Mouse (Mus musculus): ENCODE results near the gene Gtf2a1. TPM values are rescaled to one million over a fixed set of nuclear protein-coding genes. Genes with fewer than 3 reads are reported as not detected.

Gtf2a1 gene
- polyA plus RNA-seq (2016; fragmentation: Nextera tagmentation; extraction: Ambion mirVana): 48.6 and 62.4 TPM in 2 replicates

GRCm38 (mm10) chr12:91589847-91590690, at the start of gene Gtf2a1:
Gene Gtf2a1, minus strand, starts transcription at chr12:91590487.
- Histone ChIP-seq H3K4me1 (peaks cover 15% of the 10 kb centered on the region), H3K27me3 (ENCODE audit: low read depth, poor library complexity, severe bottlenecking) (no peaks in the 10 kb centered on the region), H3K4me3 (peak within 1 kb of the TSS; percentile 89), H3K9me3 (replicated peaks) (no peaks in the 10 kb centered on the region), H3K27ac (peak within 1 kb of the TSS; percentile 100), H3K36me3 (peaks cover 15% of the 10 kb centered on the region)
- under 1% methylated on average over 89 of the region's 99 CpGs for WGBS
- peak; percentile 98 for DNase-seq (ENCODE audit: low spot score)

GRCm38 (mm10) chr12:91638351-91638750, 48.1 kb upstream of the Gtf2a1 start:
- peaks cover 18% of the 10 kb centered on the region for H3K4me1 ChIP-seq
- no peak overlapping the region for H3K4me3 ChIP-seq
- peaks cover 10% of the 10 kb centered on the region; the same call in 1 of the 2 replicates for H3K27me3 ChIP-seq (ENCODE audit: low read depth, poor library complexity, severe bottlenecking)
- no peak overlapping the region for H3K27ac ChIP-seq
- WGBS: 76% methylated on average over 3 of the region's 3 CpGs
- H3K9me3 ChIP-seq (replicated peaks): no peaks in the 10 kb centered on the region
- no peak for DNase-seq (ENCODE audit: low spot score)
- no peaks in the 10 kb centered on the region for H3K36me3 ChIP-seq

GRCm38 (mm10) chr12:91637136-91637909, 47.0 kb upstream of the Gtf2a1 start:
- DNase-seq (ENCODE audit: low spot score): no peak
- H3K9me3 ChIP-seq (replicated peaks): no peaks in the 10 kb centered on the region
- no peaks in the 10 kb centered on the region for H3K36me3 ChIP-seq
- H3K4me3 ChIP-seq: no peak overlapping the region
- peaks cover 10% of the 10 kb centered on the region; the same call in 1 of the 2 replicates for H3K27me3 ChIP-seq (ENCODE audit: low read depth, poor library complexity, severe bottlenecking)
- peaks cover 18% of the 10 kb centered on the region for H3K4me1 ChIP-seq
- WGBS: 75% methylated on average over 12 of the region's 12 CpGs
- no peak overlapping the region for H3K27ac ChIP-seq

- H3K27ac ChIP-seq: no peak overlapping the region
- DNase-seq (ENCODE audit: low spot score): no peak
- H3K27me3 ChIP-seq (ENCODE audit: low read depth, poor library complexity, severe bottlenecking): no peaks in the 10 kb centered on the region
- H3K4me1 ChIP-seq: no peaks in the 10 kb centered on the region
- H3K9me3 ChIP-seq (replicated peaks): no peaks in the 10 kb centered on the region
- 88% methylated on average over 5 of the region's 5 CpGs for WGBS
- no peak overlapping the region for H3K4me3 ChIP-seq
- no peaks in the 10 kb centered on the region for H3K36me3 ChIP-seq
Measured at GRCm38 (mm10) chr12:91626482-91626881, 36.2 kb upstream of the Gtf2a1 start.

- no peak for DNase-seq (ENCODE audit: low spot score)
- H3K27me3 ChIP-seq (ENCODE audit: low read depth, poor library complexity, severe bottlenecking): no peaks in the 10 kb centered on the region
- H3K4me3 ChIP-seq: no peak overlapping the region
- no peaks in the 10 kb centered on the region for H3K9me3 ChIP-seq (replicated peaks)
- H3K36me3 ChIP-seq: no peaks in the 10 kb centered on the region
- no peaks in the 10 kb centered on the region for H3K4me1 ChIP-seq
- no peak overlapping the region for H3K27ac ChIP-seq
- WGBS: 86% methylated on average over 1 of the region's 1 CpGs
Measured at GRCm38 (mm10) chr12:91625013-91625412, 34.7 kb upstream of the Gtf2a1 start.

GRCm38 (mm10) chr12:91609425-91609824, 19.1 kb upstream of the Gtf2a1 start:
- Histone ChIP-seq H3K9me3 (replicated peaks) (no peaks in the 10 kb centered on the region), H3K4me3 (no peak overlapping the region), H3K27me3 (ENCODE audit: low read depth, poor library complexity, severe bottlenecking) (no peaks in the 10 kb centered on the region), H3K27ac (no peak overlapping the region), H3K36me3 (no peaks in the 10 kb centered on the region), H3K4me1 (no peaks in the 10 kb centered on the region)
- 91% methylated on average over 5 of the region's 5 CpGs for WGBS
- no peak for DNase-seq (ENCODE audit: low spot score)

- Histone ChIP-seq H3K27me3 (ENCODE audit: low read depth, poor library complexity, severe bottlenecking) (no peaks in the 10 kb centered on the region), H3K27ac (no peak overlapping the region), H3K36me3 (no peaks in the 10 kb centered on the region), H3K4me1 (no peaks in the 10 kb centered on the region), H3K4me3 (no peak overlapping the region), H3K9me3 (replicated peaks) (no peaks in the 10 kb centered on the region)
- WGBS: 68% methylated on average over 7 of the region's 7 CpGs
- no peak for DNase-seq (ENCODE audit: low spot score)
Measured at GRCm38 (mm10) chr12:91607678-91608077, 17.4 kb upstream of the Gtf2a1 start.

- 89% methylated on average over 13 of the region's 13 CpGs for WGBS
- DNase-seq (ENCODE audit: low spot score): no peak
Measured at GRCm38 (mm10) chr12:91606651-91607050, 16.4 kb upstream of the Gtf2a1 start.

GRCm38 (mm10) chr12:91604600-91604999, 14.3 kb upstream of the Gtf2a1 start:
- Histone ChIP-seq H3K36me3 (no peaks in the 10 kb centered on the region), H3K4me3 (no peak overlapping the region), H3K4me1 (no peaks in the 10 kb centered on the region), H3K27ac (no peak overlapping the region), H3K9me3 (replicated peaks) (no peaks in the 10 kb centered on the region), H3K27me3 (ENCODE audit: low read depth, poor library complexity, severe bottlenecking) (no peaks in the 10 kb centered on the region)
- WGBS: 77% methylated on average over 6 of the region's 6 CpGs
- DNase-seq (ENCODE audit: low spot score): no peak

More at GRCm38 (mm10) chr12:91606651-91607050, 16.4 kb upstream of the Gtf2a1 start:
- Histone ChIP-seq H3K9me3 (replicated peaks) (no peaks in the 10 kb centered on the region), H3K36me3 (no peaks in the 10 kb centered on the region), H3K4me3 (no peak overlapping the region), H3K4me1 (no peaks in the 10 kb centered on the region), H3K27ac (no peak overlapping the region), H3K27me3 (ENCODE audit: low read depth, poor library complexity, severe bottlenecking) (no peaks in the 10 kb centered on the region)

- H3K36me3 ChIP-seq: no peaks in the 10 kb centered on the region
- H3K4me3 ChIP-seq: no peak overlapping the region
- WGBS: 95% methylated on average over 3 of the region's 3 CpGs
- peaks cover 11% of the 10 kb centered on the region for H3K4me1 ChIP-seq
- no peak for DNase-seq (ENCODE audit: low spot score)
- no peaks in the 10 kb centered on the region for H3K27me3 ChIP-seq (ENCODE audit: low read depth, poor library complexity, severe bottlenecking)
- no peak overlapping the region for H3K27ac ChIP-seq
- H3K9me3 ChIP-seq (replicated peaks): no peaks in the 10 kb centered on the region
Measured at GRCm38 (mm10) chr12:91592128-91592527, 1.8 kb upstream of the Gtf2a1 start.

- peak overlapping the region; percentile 89 for H3K4me3 ChIP-seq
- peaks cover 15% of the 10 kb centered on the region for H3K4me1 ChIP-seq
- H3K27me3 ChIP-seq (ENCODE audit: low read depth, poor library complexity, severe bottlenecking): no peaks in the 10 kb centered on the region
- no peaks in the 10 kb centered on the region for H3K9me3 ChIP-seq (replicated peaks)
- H3K27ac ChIP-seq: peak overlapping the region; percentile 100
- WGBS: 94% methylated on average over 1 of the region's 1 CpGs
- H3K36me3 ChIP-seq: peaks cover 4% of the 10 kb centered on the region
- no peak for DNase-seq (ENCODE audit: low spot score)
Measured at GRCm38 (mm10) chr12:91591191-91591590, 904 bp upstream of the Gtf2a1 start.

- Histone ChIP-seq H3K4me3 (peak overlapping the region; percentile 89), H3K27ac (peak overlapping the region; percentile 100), H3K4me1 (peaks cover 15% of the 10 kb centered on the region), H3K27me3 (ENCODE audit: low read depth, poor library complexity, severe bottlenecking) (no peaks in the 10 kb centered on the region), H3K9me3 (replicated peaks) (no peaks in the 10 kb centered on the region), H3K36me3 (peaks cover 9% of the 10 kb centered on the region)
- peak; percentile 35 for DNase-seq (ENCODE audit: low spot score)
- 41% methylated on average over 6 of the region's 6 CpGs for WGBS
Measured at GRCm38 (mm10) chr12:91590716-91591115, 429 bp upstream of the Gtf2a1 start.

- no peaks in the 10 kb centered on the region for H3K27me3 ChIP-seq (ENCODE audit: low read depth, poor library complexity, severe bottlenecking)
- H3K4me1 ChIP-seq: peaks cover 15% of the 10 kb centered on the region
- DNase-seq (ENCODE audit: low spot score): no peak
- peaks cover 21% of the 10 kb centered on the region for H3K36me3 ChIP-seq
- no peaks in the 10 kb centered on the region for H3K9me3 ChIP-seq (replicated peaks)
- WGBS: 2% methylated on average over 11 of the region's 11 CpGs
- peak overlapping the region; percentile 89 for H3K4me3 ChIP-seq
- H3K27ac ChIP-seq: peak overlapping the region; percentile 100
Measured at GRCm38 (mm10) chr12:91589542-91589846, 793 bp downstream of the Gtf2a1 start.
